ENCODE assay signal across 9 mouse cellular contexts in genomic region chr10:79865801-79866295, GRCm38 (mm10). TPM values are rescaled to one million over a fixed set of nuclear protein-coding genes. Genes with fewer than 3 reads are reported as not detected.
A peak's percentile ranks its signal among the peaks of the same experiment; 100 is the strongest.
DNase-seq lines count a peak whose midpoint lies in the region; ATAC-seq and TF ChIP-seq lines count a peak whose summit lies in the region.
"Had no signal": no experiment of that assay in that cellular context is flagged by ENCODE, and none has a peak within 500 bp of the region (broad histone marks: within the 10 kb centered on the region; RNA-seq: fewer than 3 reads in every experiment).

No protein-coding gene starts in this region.

- H3K9ac ChIP-seq in neural tube, embryonic 14.5 days (replicated peaks; ENCODE audit: low read depth, low read length): 0 out of 2 replicates have a peak overlapping the region, but pooled peaks have one; percentile 3

- intact Hi-C loops in heart, postnatal 14 days (cut with DNase I): no loop called here

- H3K36me3 ChIP-seq in C2C12 (ENCODE audit: control insufficient read depth, insufficient read depth): peaks cover 42% of the 10 kb centered on the region
- peaks cover 56% of the 10 kb centered on the region for H3K36me3 ChIP-seq in neural tube, embryonic 14.5 days (ENCODE audit: control insufficient read depth, insufficient read depth, low read length)

- no peak overlapping the region for H3K27ac ChIP-seq in cortical plate, adult 2 months (ENCODE audit: insufficient read depth, low read length)
- no peak overlapping the region for H3K27ac ChIP-seq in neural tube, embryonic 14.5 days (ENCODE audit: low read depth, low read length)

- no peaks in the 10 kb centered on the region for H3K9me3 ChIP-seq in neural tube, embryonic 14.5 days (ENCODE audit: control insufficient read depth, low read length)

- H3K27me3 ChIP-seq in C2C12 (ENCODE audit: control insufficient read depth, insufficient read depth, insufficient read length): no peaks in the 10 kb centered on the region
- no peaks in the 10 kb centered on the region for H3K27me3 ChIP-seq in neural tube, embryonic 14.5 days (ENCODE audit: control insufficient read depth, insufficient read depth, low read length)

- WGBS in neural tube, embryonic 14.5 days: 77% methylated on average over 19 of the region's 19 CpGs

- no peak for ATAC-seq in neural tube, embryonic 14.5 days (ENCODE audit: low read depth)

- H3K4me2 ChIP-seq in neural tube, embryonic 14.5 days (ENCODE audit: low read depth, low read length): no peak overlapping the region

- H3K4me3 ChIP-seq in C2C12 (ENCODE audit: insufficient read depth, poor library complexity, severe bottlenecking): no peak overlapping the region
- H3K4me3 ChIP-seq in cortical plate, adult 2 months (ENCODE audit: insufficient read depth, low read length): no peak overlapping the region
- H3K4me3 ChIP-seq in neural tube, embryonic 14.5 days (ENCODE audit: low read depth, low read length): no peak overlapping the region

- H3K79me2 ChIP-seq in C2C12 (ENCODE audit: control insufficient read depth, insufficient read depth): peaks cover 18% of the 10 kb centered on the region

- TF ChIP-seq POLR2A in cortical plate, adult 2 months (IDR thresholded peaks at IDR 0.05; ENCODE audit: extremely low read depth, insufficient read depth, low read length): no peak

- H3K79me3 ChIP-seq in C2C12 (ENCODE audit: low read depth): peaks cover 9% of the 10 kb centered on the region

- 0 out of 2 replicates have a peak, but pooled peaks cover 1% of the 10 kb centered on the region for H3K4me1 ChIP-seq in cortical plate, adult 2 months (ENCODE audit: control insufficient read depth, insufficient read depth, low read length)
- 0 out of 2 replicates have a peak, but pooled peaks cover 9% of the 10 kb centered on the region for H3K4me1 ChIP-seq in neural tube, embryonic 14.5 days (ENCODE audit: control insufficient read depth, insufficient read depth, low read length)

- DNase-seq in heart, adult 11 months: peak; percentile 96
- DNase-seq in heart, postnatal 14 days: no peak
- peak; percentile 66 to 73 for DNase-seq in kidney, adult 8-10 months
- no peak for DNase-seq in thymus, postnatal 14 days
- DNase-seq in urinary bladder, postnatal 14 days (ENCODE audit: low spot score): no peak

- TF ChIP-seq CTCF in C2C12 (IDR thresholded peaks at IDR 0.05; ENCODE audit: control insufficient read depth, insufficient read depth, insufficient read length): peak; percentile 21
- 0 out of 2 replicates have a peak, but pooled peaks have one; percentile 19 for TF ChIP-seq CTCF in cortical plate, adult 2 months (IDR thresholded peaks at IDR 0.05; ENCODE audit: extremely low read depth, insufficient read depth, low read length)

- no peak overlapping the region for H3ac ChIP-seq in C2C12 (ENCODE audit: control insufficient read depth, insufficient read length, low read depth)

TF ChIP-seq in C2C12, 6 proteins besides CTCF, POLR2A, EP300 and RAD21:
- TF ChIP-seq FOSL1 (IDR thresholded peaks at IDR 0.05; ENCODE audit: insufficient read depth, low read length, poor library complexity, severe bottlenecking) (no peak), MYOD1 (IDR thresholded peaks at IDR 0.05; ENCODE audit: control insufficient read depth, insufficient read length, low read depth) (no peak), MYOG (IDR thresholded peaks at IDR 0.05; ENCODE audit: control insufficient read depth, extremely low read depth, insufficient read length) (no peak), CEBPB (IDR thresholded peaks at IDR 0.05; ENCODE audit: low read depth) (no peak), USF1 (IDR thresholded peaks at IDR 0.05; ENCODE audit: low read depth) (no peak), MAX (IDR thresholded peaks at IDR 0.05) (no peak)
TF ChIP-seq in C2C12: peak in this region for 0.

RNA-seq across cellular contexts. Expression of gene Prtn3, which starts 8.4 kb away (rescaled TPM):
- under 1 TPM in 1 of 2 experiments, not detected in 1; 0.29 TPM for total RNA-seq in heart, postnatal 14 days (2021)
- not detected for polyA plus RNA-seq in C2C12 (2012; fragmentation: generic; extraction: Trizol)
- polyA plus RNA-seq in cortical plate, adult 2 months (2012; rRNA removed): 4.3 and 5.2 TPM in 2 replicates
- polyA plus RNA-seq in neural tube, embryonic 14.5 days (2014; fragmentation: Nextera tagmentation; extraction: Ambion mirVana): 11.1 and 12.4 TPM in 2 replicates

RNA-seq across cellular contexts. Expression of gene Plppr3, which starts 8.6 kb away (rescaled TPM):
- under 1 TPM; 0.20 to 0.29 TPM for total RNA-seq in heart, postnatal 14 days (2021)
- polyA plus RNA-seq in C2C12 (2012; fragmentation: generic; extraction: Trizol): 2.3 TPM
- 79.9 and 80.5 TPM in 2 replicates for polyA plus RNA-seq in cortical plate, adult 2 months (2012; rRNA removed)
- polyA plus RNA-seq in neural tube, embryonic 14.5 days (2014; fragmentation: Nextera tagmentation; extraction: Ambion mirVana): 299 and 327 TPM in 2 replicates

RNA-seq across cellular contexts. Expression of gene Ptbp1, which starts 11.6 kb away (rescaled TPM):
- 10 to 100 TPM; 82.2 TPM for total RNA-seq in heart, postnatal 14 days (2021)
- polyA plus RNA-seq in C2C12 (2012; fragmentation: generic; extraction: Trizol): 345 TPM
- polyA plus RNA-seq in cortical plate, adult 2 months (2012; rRNA removed): 53.3 and 54.1 TPM in 2 replicates
- 36.9 and 53.5 TPM in 2 replicates for polyA plus RNA-seq in neural tube, embryonic 14.5 days (2014; fragmentation: Nextera tagmentation; extraction: Ambion mirVana)

RNA-seq across cellular contexts. Expression of gene Elane, which starts 20.2 kb away (rescaled TPM):
- not detected for total RNA-seq in heart, postnatal 14 days (2021)
- polyA plus RNA-seq in C2C12 (2012; fragmentation: generic; extraction: Trizol): not detected
- not detected in 2 replicates for polyA plus RNA-seq in cortical plate, adult 2 months (2012; rRNA removed)
- 0.55 TPM in 1 of 2 replicates, not detected in the other for polyA plus RNA-seq in neural tube, embryonic 14.5 days (2014; fragmentation: Nextera tagmentation; extraction: Ambion mirVana)
- polyA plus RNA-seq: large intestine, adult 2 months had no signal

RNA-seq across cellular contexts. Expression of gene Cfd, which starts 24.8 kb away (rescaled TPM):
- 10 to 100 TPM; 14.2 to 77.3 TPM for total RNA-seq in heart, postnatal 14 days (2021)
- polyA plus RNA-seq in C2C12 (2012; fragmentation: generic; extraction: Trizol): not detected
- polyA plus RNA-seq in cortical plate, adult 2 months (2012; rRNA removed): 0.40 and 1.6 TPM in 2 replicates
- not detected in 2 replicates for polyA plus RNA-seq in neural tube, embryonic 14.5 days (2014; fragmentation: Nextera tagmentation; extraction: Ambion mirVana)

Comparison
In these comparisons a context has a peak if more than half of its experiments do, and no peak if none do; other contexts are left out.
1. DNase-seq: peak in heart, adult 11 months (single experiment) and kidney, adult 8-10 months (2 of 2); none in heart, postnatal 14 days (0 of 2), thymus, postnatal 14 days (single experiment) and urinary bladder, postnatal 14 days (single experiment).
2. RNA of gene Plppr3, which starts 8.6 kb away (polyA plus RNA-seq): 299 to 327 TPM in neural tube, embryonic 14.5 days and 79.9 to 80.5 TPM in cortical plate, adult 2 months; 2.3 TPM in C2C12 (single experiment); every median in the first group is over 10 times any median in the second.